Mouse (Mus musculus) heart, embryonic 13.5 days (tissue): ENCODE measurements around the gene Phgr1. TPM values are rescaled to one million over a fixed set of nuclear protein-coding genes. Genes with fewer than 3 reads are reported as not detected.

Experiments used
- ATAC-seq: fragments of 200-750 bp; cut with Nextera tagmentation; 2 replicates; pipeline ENCODE4 v1.8.0; 2017; ENCODE audit warnings: moderate TSS enrichment; ENCODE audit not compliant: insufficient number of reproducible peaks, low FRiP score, low TSS enrichment; ENCODE audit errors: extremely low read depth
- H3K27ac ChIP-seq: fragments of 300-500 bp; sonication (generic); replicated peaks from 2 replicates; pipeline ENCODE4 v1.5.1; 2015; ENCODE audit warnings: moderate library complexity, mild to moderate bottlenecking, inconsistent platforms
- H3K27me3 ChIP-seq: fragments of 300-500 bp; sonication (generic); replicated peaks from 2 replicates; pipeline ENCODE4 v1.6.1; 2015; ENCODE audit warnings: mild to moderate bottlenecking, inconsistent platforms
- H3K36me3 ChIP-seq: fragments of 300-500 bp; sonication (generic); 2 replicates; pipeline ENCODE4 v1.6.1; 2015; ENCODE audit warnings: mild to moderate bottlenecking, inconsistent platforms
- H3K4me1 ChIP-seq: fragments of 300-500 bp; sonication (generic); 2 replicates; pipeline ENCODE4 v1.6.1; 2015; ENCODE audit warnings: inconsistent platforms
- H3K4me2 ChIP-seq: fragments of 300-500 bp; sonication (generic); 2 replicates; pipeline ENCODE4 v1.6.1; 2015; ENCODE audit warnings: inconsistent platforms, mild to moderate bottlenecking, moderate library complexity
- H3K4me3 ChIP-seq: fragments of 300-500 bp; sonication (generic); 2 replicates; pipeline ENCODE4 v1.5.1; 2015; ENCODE audit warnings: moderate library complexity, mild to moderate bottlenecking, inconsistent platforms
- H3K9ac ChIP-seq: fragments of 300-500 bp; sonication (generic); 2 replicates; pipeline ENCODE4 v1.6.1; 2015; ENCODE audit warnings: inconsistent platforms, mild to moderate bottlenecking, moderate library complexity
- H3K9me3 ChIP-seq: fragments of 300-500 bp; sonication (generic); 2 replicates; pipeline ENCODE4 v1.6.1; 2016; ENCODE audit warnings: inconsistent platforms
- WGBS: fragments of 180-500 bp; shearing (Covaris S2); methylation state at CpG from one replicate; pipeline ENCODE4 v1.1.7; 2015; ENCODE audit warnings: mixed read lengths; 5-methylcytosine and 5-hydroxymethylcytosine counted together
- polyA plus RNA-seq: library from polyadenylated mRNA; unstranded; fragments of >200 nt; fragmentation: Nextera tagmentation; extraction: Ambion mirVana; gene quantifications from 2 replicates; pipeline ENCODE4 v1.2.1, GENCODE M21; 2015

The Phgr1 gene
- polyA plus RNA-seq, 1 experiment from 2014 or later, result not detected

DNA sequence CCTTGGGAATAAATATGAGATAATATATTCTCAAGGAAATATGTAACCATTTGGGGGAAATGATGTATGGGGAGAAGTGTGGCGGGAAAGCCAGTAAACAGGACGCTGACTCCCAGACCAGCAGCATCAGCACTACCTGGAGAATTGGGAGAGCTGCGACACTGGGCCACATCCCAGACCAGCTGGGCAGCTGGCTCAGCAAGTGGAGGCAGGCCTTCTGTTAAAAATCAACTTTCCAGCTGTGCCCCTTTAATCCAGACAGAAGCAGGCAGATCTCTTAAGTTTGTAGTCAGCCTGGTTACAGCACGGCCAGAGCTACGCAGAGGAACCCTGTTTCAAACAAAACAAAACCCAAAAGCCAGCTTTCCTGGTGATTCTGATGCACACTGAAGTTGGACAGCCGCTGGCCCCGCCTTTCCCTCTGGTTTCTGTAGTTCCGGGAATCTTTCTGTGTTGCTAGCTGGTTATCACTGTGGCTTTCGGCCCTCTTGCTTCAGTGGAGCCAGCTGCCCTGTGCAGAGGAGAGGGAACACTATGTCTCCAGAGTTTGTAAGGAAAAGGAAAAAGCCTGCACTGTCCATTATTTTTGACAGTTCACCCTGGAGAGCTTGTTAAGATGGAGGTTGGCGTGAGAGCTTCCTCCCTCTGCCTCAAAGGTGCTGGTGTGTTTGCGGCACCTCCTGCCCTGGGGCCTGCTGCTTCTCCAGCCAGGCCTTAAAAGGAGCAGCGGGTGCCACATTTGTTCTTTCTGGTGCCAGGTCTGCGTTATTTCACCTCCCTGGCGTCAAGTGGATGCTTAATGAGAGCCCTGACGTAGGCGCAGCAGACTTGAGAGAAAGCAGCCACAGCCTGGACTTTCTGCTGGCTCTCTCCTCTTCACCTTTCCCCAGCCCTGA, 20.4 kb upstream of the Phgr1 start:
- Histone ChIP-seq H3K4me3 (no peak overlapping the region), H3K27ac (peak overlapping the region; percentile 93), H3K4me1 (peaks cover 70% of the 10 kb centered on the region), H3K9me3 (no peaks in the 10 kb centered on the region), H3K4me2 (peak overlapping the region; percentile 37), H3K27me3 (peaks cover 7% of the 10 kb centered on the region; the same call in 1 of the 2 replicates), H3K36me3 (peaks cover 20% of the 10 kb centered on the region), H3K9ac (peak overlapping the region; percentile 66)
- ATAC-seq, result no peak
- 42% methylated on average over 16 of the region's 16 CpGs for WGBS

DNA sequence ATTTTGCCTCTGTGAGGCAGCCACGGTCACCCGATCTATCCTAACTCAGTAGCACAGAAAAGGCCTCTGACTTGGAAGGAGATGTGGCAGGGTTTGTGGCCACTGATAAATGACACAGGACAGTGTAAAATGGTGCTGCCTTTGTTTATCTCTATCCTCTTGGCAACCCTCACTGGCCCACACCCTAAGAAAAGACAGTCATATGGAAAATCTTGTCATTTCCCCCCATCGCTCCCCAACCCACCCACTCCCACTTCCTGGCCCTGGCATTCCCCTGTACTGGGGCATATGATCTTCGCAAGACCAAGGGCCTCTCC, 19.8 kb upstream of the Phgr1 start:
- Histone ChIP-seq H3K4me2 (no peak overlapping the region; the same call in 1 of the 2 replicates), H3K4me3 (no peak overlapping the region), H3K36me3 (peaks cover 26% of the 10 kb centered on the region), H3K27me3 (peaks cover 13% of the 10 kb centered on the region), H3K9ac (peak overlapping the region; percentile 48), H3K9me3 (no peaks in the 10 kb centered on the region), H3K4me1 (peaks cover 64% of the 10 kb centered on the region), H3K27ac (peak overlapping the region; percentile 93)
- no peak for ATAC-seq
- WGBS, result 38% methylated on average over 4 of the region's 4 CpGs

DNA sequence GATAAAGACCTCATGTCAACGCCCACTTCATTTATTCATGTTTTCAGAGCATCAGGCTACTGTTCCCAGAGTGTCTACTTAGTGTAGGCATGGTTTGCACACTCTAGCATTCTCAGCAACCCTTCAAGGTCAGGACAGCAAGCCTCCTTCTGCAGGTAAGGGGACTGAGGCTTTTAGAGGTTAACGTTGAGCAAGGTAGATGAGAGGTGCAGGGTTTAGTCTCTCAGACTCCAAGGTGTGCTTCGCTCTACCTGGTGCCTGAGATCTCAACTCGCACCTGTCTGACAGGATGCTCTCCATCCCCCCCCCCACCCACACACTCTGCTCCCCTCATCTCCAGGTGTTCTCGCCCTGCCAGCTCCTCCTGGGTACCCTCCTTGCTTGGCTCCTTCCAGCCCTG, 18.4 kb upstream of the Phgr1 start:
- ATAC-seq, result no peak
- H3K9me3 ChIP-seq, result no peaks in the 10 kb centered on the region
- no peak overlapping the region for H3K9ac ChIP-seq
- H3K4me3 ChIP-seq, result no peak overlapping the region
- H3K27ac ChIP-seq, result no peak overlapping the region
- H3K4me2 ChIP-seq, result no peak overlapping the region
- peaks cover 50% of the 10 kb centered on the region for H3K4me1 ChIP-seq
- H3K36me3 ChIP-seq, result peaks cover 30% of the 10 kb centered on the region
- H3K27me3 ChIP-seq, result peaks cover 26% of the 10 kb centered on the region
- 89% methylated on average over 5 of the region's 5 CpGs for whole genome bisulfite sequencing

DNA sequence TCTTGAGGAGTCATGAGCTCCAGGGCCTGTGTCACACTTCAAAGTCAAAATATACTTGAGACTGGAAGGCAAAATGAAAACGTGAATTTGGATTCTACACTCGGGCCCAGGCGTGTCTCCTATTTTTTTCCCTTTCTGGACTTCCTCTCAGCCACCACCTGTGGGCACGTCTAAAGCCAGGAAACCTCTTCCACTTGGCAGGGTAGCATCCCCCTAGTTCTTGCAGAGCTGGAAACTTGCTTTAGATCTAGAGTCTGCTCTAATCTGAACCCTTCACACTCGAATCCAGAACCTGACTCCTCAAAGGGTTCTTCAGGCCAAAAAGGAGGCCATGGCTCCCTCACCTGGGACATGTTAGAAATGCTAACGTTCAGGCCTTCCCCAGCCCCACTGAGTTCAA, 17.2 kb upstream of the Phgr1 start:
- Histone ChIP-seq H3K27me3 (peaks cover 31% of the 10 kb centered on the region), H3K4me2 (no peak overlapping the region), H3K27ac (no peak overlapping the region), H3K4me1 (peaks cover 49% of the 10 kb centered on the region), H3K9me3 (no peaks in the 10 kb centered on the region), H3K36me3 (peaks cover 22% of the 10 kb centered on the region), H3K9ac (no peak overlapping the region), H3K4me3 (no peak overlapping the region)
- WGBS, result 79% methylated on average over 6 of the region's 6 CpGs
- ATAC-seq, result no peak

DNA sequence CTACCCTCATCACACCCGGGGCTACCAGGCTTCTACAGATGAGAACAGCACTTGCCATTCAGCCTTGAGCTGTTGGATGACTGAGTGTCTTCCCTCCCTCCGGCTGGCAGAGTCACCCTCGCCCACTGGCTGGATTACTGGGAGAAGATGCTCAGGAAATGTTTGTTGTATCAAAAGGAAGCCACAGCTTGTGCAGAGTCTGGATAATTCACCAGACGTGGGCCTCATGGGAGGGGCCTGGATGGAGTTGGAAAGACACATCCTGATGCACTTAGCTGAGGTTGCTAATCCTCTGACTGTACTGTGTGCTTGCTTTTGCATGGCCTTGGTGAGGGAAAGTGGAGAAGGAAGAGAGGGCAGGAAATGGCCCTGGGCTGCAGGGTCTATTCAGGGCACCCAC, 16.5 kb upstream of the Phgr1 start:
- peaks cover 31% of the 10 kb centered on the region for H3K27me3 ChIP-seq

DNA sequence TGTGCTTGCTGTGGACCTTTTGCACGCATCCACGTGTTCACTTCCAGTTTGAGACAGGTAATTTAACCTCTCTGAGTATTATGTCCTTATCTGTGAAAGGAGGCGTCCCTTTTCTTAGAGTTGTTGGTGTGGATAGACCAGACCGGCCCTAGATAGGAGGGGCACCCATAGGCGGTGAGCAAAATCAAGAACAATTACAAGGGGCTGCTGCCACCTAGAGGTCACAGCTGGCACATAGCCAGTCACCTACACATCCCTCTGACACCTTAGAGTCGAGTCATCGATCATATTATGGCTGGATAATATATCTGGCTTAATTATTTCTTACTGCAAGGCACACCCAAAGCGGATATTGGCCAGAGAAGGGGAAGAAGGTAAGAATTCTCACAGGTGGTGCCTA, 12.7 kb upstream of the Phgr1 start:
- WGBS, result 9% methylated on average over 8 of the region's 8 CpGs
- peak overlapping the region; percentile 48; the same call in 1 of the 2 replicates for H3K9ac ChIP-seq
- ATAC-seq, result no peak
- no peak overlapping the region for H3K27ac ChIP-seq
- peaks cover 22% of the 10 kb centered on the region for H3K36me3 ChIP-seq
- no peaks in the 10 kb centered on the region for H3K9me3 ChIP-seq
- no peak overlapping the region for H3K4me3 ChIP-seq
- 0 out of 2 replicates have a peak overlapping the region, but pooled peaks have one; percentile 29 for H3K4me2 ChIP-seq
- peaks cover 57% of the 10 kb centered on the region for H3K4me1 ChIP-seq
- H3K27me3 ChIP-seq, result peaks cover 33% of the 10 kb centered on the region

More for the DNA sequence above, 16.5 kb upstream of the Phgr1 start:
- Histone ChIP-seq H3K9ac (no peak overlapping the region), H3K4me3 (no peak overlapping the region), H3K27ac (no peak overlapping the region), H3K4me1 (peaks cover 49% of the 10 kb centered on the region), H3K36me3 (peaks cover 22% of the 10 kb centered on the region), H3K9me3 (no peaks in the 10 kb centered on the region), H3K4me2 (no peak overlapping the region)
- WGBS, result 67% methylated on average over 4 of the region's 4 CpGs
- ATAC-seq, result no peak

DNA sequence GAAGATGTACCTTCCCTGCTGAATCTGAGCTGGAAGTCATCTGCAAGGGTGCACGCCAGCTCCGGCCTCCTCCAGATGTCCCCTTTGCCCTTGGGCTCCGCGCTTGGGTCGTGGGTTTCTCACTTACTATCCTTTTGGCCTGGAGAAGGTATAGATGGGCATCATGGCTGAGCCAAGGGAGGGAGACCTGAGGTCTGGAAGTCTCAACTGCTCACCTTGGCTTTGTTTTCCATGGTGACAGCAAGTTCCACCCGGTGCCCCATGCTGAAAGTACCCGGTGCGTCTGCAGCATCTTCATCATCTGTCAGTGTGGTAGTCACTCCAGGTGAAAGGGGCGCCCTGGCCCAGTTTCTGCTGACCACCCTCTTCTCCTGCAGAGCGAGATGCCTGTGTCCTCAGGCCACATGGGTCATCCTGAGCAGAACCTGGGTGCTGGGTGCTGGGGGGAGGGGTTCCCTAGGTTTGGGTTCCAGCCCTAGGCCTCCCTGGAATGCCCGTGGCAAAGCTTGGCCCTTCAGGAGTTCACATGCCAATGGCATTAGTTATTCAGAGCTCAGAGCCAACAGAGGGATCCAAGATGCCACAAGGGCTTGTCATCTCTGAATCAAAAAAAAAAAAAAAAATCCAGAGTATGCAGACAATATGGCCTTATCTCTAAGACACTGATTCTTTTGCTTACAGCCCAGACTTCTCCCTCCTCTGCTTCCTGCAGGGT, 12.1 kb upstream of the Phgr1 start:
- no peak for ATAC-seq
- no peaks in the 10 kb centered on the region for H3K9me3 ChIP-seq
- peak overlapping the region; percentile 98; the same call in 1 of the 2 replicates for H3K27ac ChIP-seq
- peak overlapping the region; percentile 82 for H3K9ac ChIP-seq
- peaks cover 32% of the 10 kb centered on the region for H3K27me3 ChIP-seq
- H3K4me3 ChIP-seq, result no peak overlapping the region
- peaks cover 57% of the 10 kb centered on the region for H3K4me1 ChIP-seq
- 79% methylated on average over 11 of the region's 11 CpGs for WGBS
- H3K4me2 ChIP-seq, result peak overlapping the region; percentile 70
- peaks cover 22% of the 10 kb centered on the region for H3K36me3 ChIP-seq

DNA sequence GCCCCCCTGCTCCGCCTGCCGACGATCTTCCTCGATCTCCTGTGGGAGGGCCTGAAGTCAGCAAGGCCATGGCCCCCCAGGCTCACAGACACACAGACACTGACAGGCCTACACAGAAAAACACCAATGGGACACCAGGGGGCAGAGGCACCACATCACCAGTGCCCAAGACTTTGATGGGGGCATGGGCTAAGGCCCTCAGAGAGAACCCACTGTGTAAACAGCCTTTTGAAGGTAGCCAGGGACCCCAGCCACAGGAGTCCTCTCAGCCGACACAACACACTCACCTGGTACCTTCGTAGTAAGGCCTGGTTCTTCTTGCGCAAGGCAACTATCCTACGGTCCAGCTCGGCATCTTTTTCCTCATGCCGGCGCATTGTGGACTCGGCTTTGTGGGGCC, 11.2 kb upstream of the Phgr1 start:
- Histone ChIP-seq H3K36me3 (peaks cover 22% of the 10 kb centered on the region), H3K27me3 (peaks cover 33% of the 10 kb centered on the region), H3K4me2 (peak overlapping the region; percentile 70), H3K4me1 (peaks cover 55% of the 10 kb centered on the region), H3K9me3 (no peaks in the 10 kb centered on the region), H3K4me3 (peak overlapping the region; percentile 43), H3K9ac (peak overlapping the region; percentile 82), H3K27ac (peak overlapping the region; percentile 98)
- ATAC-seq, result no peak
- WGBS, result 74% methylated on average over 12 of the region's 12 CpGs

DNA sequence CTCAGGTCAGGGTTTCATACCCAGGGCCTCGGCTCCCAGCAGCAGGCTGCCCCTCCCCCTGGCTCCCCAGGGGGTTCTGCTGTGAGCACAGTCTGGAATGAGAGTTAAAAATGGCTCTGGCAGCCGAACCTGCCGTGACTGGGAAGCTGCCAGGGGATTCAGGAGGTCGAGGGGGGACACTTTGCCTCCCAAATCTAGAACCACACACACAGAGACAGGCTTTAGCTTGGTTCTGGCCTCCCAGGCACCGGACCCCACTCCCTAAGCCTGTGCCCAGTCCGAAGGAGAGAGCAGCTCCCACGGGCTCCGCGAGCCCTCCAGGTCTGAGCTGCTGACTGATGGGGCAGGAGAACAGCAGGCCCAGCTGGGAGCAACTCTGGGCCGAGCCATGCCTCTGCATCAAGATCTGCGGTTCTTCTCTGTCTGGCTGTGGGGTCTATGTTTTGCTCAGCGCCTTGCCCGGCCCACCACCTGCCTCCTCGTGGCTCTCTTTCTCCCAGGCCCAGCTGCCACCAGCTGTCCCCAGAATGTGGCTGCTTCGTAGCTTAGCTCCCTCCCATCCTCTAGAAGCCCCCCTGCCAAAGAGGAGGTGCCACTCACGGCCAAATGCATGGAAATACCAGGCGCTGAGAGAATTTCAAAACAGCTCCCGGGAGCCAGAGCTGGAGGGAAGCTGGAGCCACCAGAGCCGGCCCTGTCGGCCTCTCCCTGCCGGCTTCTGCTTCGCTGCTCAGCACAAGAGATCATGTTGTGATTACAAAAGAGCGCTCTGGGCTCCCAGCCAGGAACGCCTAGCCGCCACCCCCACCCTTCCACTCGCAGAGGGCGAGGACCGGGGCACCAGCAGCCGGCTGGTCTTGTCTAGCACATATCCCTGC, 10.4 kb upstream of the Phgr1 start, which contains the start of gene Ccdc9b:
Ccdc9b (minus strand) TSS at position 756 of the 878 bp plus-strand sequence.
- peak; percentile 27; the same call in 1 of the 2 replicates for ATAC-seq
- WGBS, result 4% methylated on average over 29 of the region's 29 CpGs
- Histone ChIP-seq H3K4me2 (peak within 1 kb of the TSS; percentile 70), H3K4me1 (peaks cover 51% of the 10 kb centered on the region), H3K4me3 (peak within 1 kb of the TSS; percentile 43), H3K27me3 (peaks cover 28% of the 10 kb centered on the region), H3K9me3 (no peaks in the 10 kb centered on the region), H3K27ac (peak within 1 kb of the TSS; percentile 98), H3K9ac (peak within 1 kb of the TSS; percentile 82), H3K36me3 (peaks cover 16% of the 10 kb centered on the region)

DNA sequence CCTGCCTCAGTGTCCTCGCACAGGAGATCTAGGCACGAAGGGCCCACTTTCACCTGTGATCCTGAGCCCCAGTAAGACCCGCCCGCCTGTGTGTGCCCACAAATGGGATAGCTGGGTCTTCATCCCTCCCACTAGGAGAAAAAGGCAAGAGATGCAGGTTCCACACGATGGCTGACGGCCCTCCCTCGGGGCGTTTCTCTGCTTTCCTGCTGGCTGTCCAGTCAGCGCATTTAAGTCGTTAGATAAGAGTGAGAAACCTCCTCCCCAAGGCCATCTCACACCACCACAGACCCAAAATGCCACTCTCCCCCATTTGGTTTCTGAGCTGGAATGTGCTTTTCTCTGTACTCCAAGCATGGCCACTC, 9.8 kb upstream of the Phgr1 start:
- 7% methylated on average over 10 of the region's 10 CpGs for WGBS
- Histone ChIP-seq H3K9me3 (no peaks in the 10 kb centered on the region), H3K4me1 (peaks cover 51% of the 10 kb centered on the region), H3K9ac (peak overlapping the region; percentile 82), H3K36me3 (peaks cover 10% of the 10 kb centered on the region), H3K4me3 (peak overlapping the region; percentile 43), H3K4me2 (peak overlapping the region; percentile 70), H3K27me3 (peaks cover 27% of the 10 kb centered on the region), H3K27ac (peak overlapping the region; percentile 98)
- no peak for ATAC-seq

DNA sequence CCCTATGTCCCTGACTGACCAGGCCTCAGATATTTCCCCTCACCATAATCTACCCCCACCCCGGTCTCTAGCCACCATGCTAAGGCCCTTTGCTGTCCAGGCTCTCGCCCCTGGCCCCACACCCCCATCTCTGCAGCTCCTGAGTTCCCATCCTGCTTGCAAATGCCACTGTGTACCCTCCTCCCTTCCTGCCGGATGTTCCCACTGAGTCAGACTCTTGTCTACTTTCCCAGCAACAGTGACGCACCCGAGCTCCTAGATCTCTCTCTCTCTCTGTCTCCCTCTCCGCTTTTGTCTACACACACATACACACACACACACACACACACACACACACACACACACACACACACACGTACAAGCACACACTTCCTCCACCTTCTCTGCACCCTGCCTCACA, 9.1 kb upstream of the Phgr1 start:
- Histone ChIP-seq H3K4me3 (no peak overlapping the region), H3K9ac (peak overlapping the region; percentile 82), H3K4me1 (peaks cover 51% of the 10 kb centered on the region), H3K9me3 (no peaks in the 10 kb centered on the region), H3K27me3 (peaks cover 24% of the 10 kb centered on the region), H3K4me2 (0 out of 2 replicates have a peak overlapping the region, but pooled peaks have one; percentile 70), H3K36me3 (peaks cover 3% of the 10 kb centered on the region), H3K27ac (peak overlapping the region; percentile 98)
- 57% methylated on average over 7 of the region's 7 CpGs for WGBS
- no peak for ATAC-seq
